Mouse (Mus musculus): Measurements from ENCODE around the gene Scaf1.

Scaf1 gene

GRCm38 (mm10) chr7:44955628-44956027 is 60.5 kb downstream of the Scaf1 start:
- DNase-seq (ENCODE audit: low read depth, low spot score), result no peak

- no peak for DNase-seq (ENCODE audit: low read depth, low spot score)
Measured at GRCm38 (mm10) chr7:44954091-44954885, 61.9 kb downstream of the Scaf1 start.

- no peak for DNase-seq (ENCODE audit: low read depth, low spot score)
Measured at GRCm38 (mm10) chr7:44953561-44953960, 62.6 kb downstream of the Scaf1 start.

Measured in skeletal muscle tissue, adult 2 months (tissue).